Mouse (Mus musculus): ENCODE results near the gene Sardh.

DNA sequence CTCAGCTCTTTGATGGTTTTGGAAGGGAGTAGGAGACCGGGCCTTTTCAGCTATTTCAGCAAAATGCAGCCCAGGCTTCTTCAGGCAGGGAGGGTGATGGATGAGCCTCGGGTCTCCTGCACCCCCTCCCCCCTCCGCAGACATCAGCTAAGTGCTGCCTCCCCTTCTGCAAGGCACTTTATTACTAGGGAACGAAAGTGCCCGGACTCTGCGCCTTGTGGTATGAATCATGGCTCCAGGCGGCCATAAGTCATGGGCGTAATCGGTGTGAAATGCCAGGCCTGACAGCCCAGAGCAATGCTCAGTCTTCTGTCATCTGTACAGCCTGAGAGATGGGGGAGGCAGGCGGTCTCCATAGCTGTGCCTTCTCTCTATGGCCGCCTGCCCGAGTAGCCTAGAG lies 64.4 kb downstream of the Sardh start:
- TF ChIP-seq CTCF (IDR thresholded peaks at IDR 0.05; ENCODE audit: insufficient read depth, low read depth, low read length): no peak
- TF ChIP-seq POLR2A (IDR thresholded peaks at IDR 0.05; ENCODE audit: insufficient read depth, low read depth, low read length): no peak
